Mouse (Mus musculus) heart, embryonic 15.5 days (tissue): ENCODE data around the gene Ptcra. TPM values are rescaled to one million over a fixed set of nuclear protein-coding genes. Genes with fewer than 3 reads are reported as not detected.
A peak's percentile ranks its signal among the peaks of the same experiment; 100 is the strongest.
"Not testable (repeated sequence)": the region's sequence is repeated elsewhere in the genome, so short reads cannot be mapped to it uniquely, and the experiment has no call there.

Source experiments
- ATAC-seq: fragments of 200-750 bp; cut with Nextera tagmentation; replicated peaks from 2 replicates; pipeline ENCODE4 v1.8.0; 2017; ENCODE audit warnings: low read depth, moderate TSS enrichment; ENCODE audit not compliant: insufficient number of reproducible peaks, insufficient read depth, low FRiP score
- H3K27ac ChIP-seq: fragments of 300-500 bp; sonication (generic); 2 replicates; pipeline ENCODE4 v1.5.1; 2015; ENCODE audit warnings: mild to moderate bottlenecking, inconsistent platforms
- H3K27me3 ChIP-seq: fragments of 300-500 bp; sonication (generic); 2 replicates; pipeline ENCODE4 v1.6.1; 2015; ENCODE audit warnings: inconsistent platforms
- H3K36me3 ChIP-seq: fragments of 300-500 bp; sonication (generic); 2 replicates; pipeline ENCODE4 v1.6.1; 2015; ENCODE audit warnings: mild to moderate bottlenecking, inconsistent platforms
- H3K4me1 ChIP-seq: fragments of 300-500 bp; sonication (generic); replicated peaks from 2 replicates; pipeline ENCODE4 v1.6.1; 2015; ENCODE audit warnings: inconsistent platforms
- H3K4me2 ChIP-seq: fragments of 300-500 bp; sonication (generic); 2 replicates; pipeline ENCODE4 v1.6.1; 2015; ENCODE audit warnings: inconsistent platforms, mild to moderate bottlenecking, moderate library complexity
- H3K4me3 ChIP-seq: fragments of 300-500 bp; sonication (generic); 2 replicates; pipeline ENCODE4 v1.5.1; 2015; ENCODE audit warnings: mild to moderate bottlenecking, inconsistent platforms
- H3K9ac ChIP-seq: fragments of 300-500 bp; sonication (generic); 2 replicates; pipeline ENCODE4 v1.6.1; 2015; ENCODE audit warnings: mild to moderate bottlenecking, inconsistent platforms
- H3K9me3 ChIP-seq: fragments of 300-500 bp; sonication (generic); replicated peaks from 2 replicates; pipeline ENCODE4 v1.6.1; 2016; ENCODE audit warnings: inconsistent platforms
- WGBS: fragments of 180-500 bp; shearing (Covaris S2); methylation state at CpG from one replicate; pipeline ENCODE4 v1.1.7; 2015; ENCODE audit warnings: mixed read lengths; 5-methylcytosine and 5-hydroxymethylcytosine counted together
- polyA plus RNA-seq: library from polyadenylated mRNA; unstranded; fragments of >200 nt; fragmentation: Nextera tagmentation; extraction: Ambion mirVana; gene quantifications from 2 replicates; pipeline ENCODE4 v1.2.1, GENCODE M21; 2015

The Ptcra gene
- polyA plus RNA-seq, result 2.9 and 25.2 TPM in 2 replicates

GRCm38 (mm10) chr17:46763544-46763943 is at the start of gene Ptcra:
TSS of gene Ptcra (minus strand) at chr17:46763712.
- H3K4me2 ChIP-seq, result no peak within 1 kb of the TSS
- no peak within 1 kb of the TSS for H3K9ac ChIP-seq
- peak; percentile 53; the same call in 1 of the 2 replicates for ATAC-seq
- peak within 1 kb of the TSS; percentile 12; the same call in 1 of the 2 replicates for H3K4me3 ChIP-seq
- no peaks in the 10 kb centered on the region for H3K4me1 ChIP-seq
- H3K27ac ChIP-seq, result no peak within 1 kb of the TSS
- WGBS, result 36% methylated on average over 2 of the region's 2 CpGs
- no peaks in the 10 kb centered on the region for H3K9me3 ChIP-seq
- H3K27me3 ChIP-seq, result no peaks in the 10 kb centered on the region
- H3K36me3 ChIP-seq, result no peaks in the 10 kb centered on the region

DNA sequence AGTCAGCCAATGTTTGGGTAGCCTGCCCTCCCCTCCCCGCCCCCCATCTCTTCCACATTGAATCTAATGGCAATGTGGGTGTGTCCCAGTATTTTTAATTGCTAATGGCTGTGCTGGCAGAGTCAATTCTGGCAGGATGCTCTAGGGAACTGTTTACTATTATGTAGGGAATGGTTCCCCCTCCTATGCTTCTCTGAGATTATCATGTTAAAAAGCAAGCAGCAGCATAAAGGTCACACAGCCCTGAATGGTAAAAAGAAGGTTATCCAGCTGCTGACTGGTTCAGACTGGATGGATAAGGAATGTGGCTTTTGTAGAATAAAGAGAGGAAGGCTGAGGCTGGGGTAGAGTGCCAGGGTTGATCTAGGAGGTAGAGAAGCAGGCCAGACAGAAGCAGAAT is 48.9 kb upstream of the Ptcra start:
- peaks cover 35% of the 10 kb centered on the region for H3K36me3 ChIP-seq
- H3K27ac ChIP-seq, result no peak overlapping the region
- H3K9me3 ChIP-seq, result no peaks in the 10 kb centered on the region
- H3K4me1 ChIP-seq, result peaks cover 7% of the 10 kb centered on the region
- no peak for ATAC-seq
- no peaks in the 10 kb centered on the region for H3K27me3 ChIP-seq
- no peak overlapping the region for H3K4me2 ChIP-seq
- H3K9ac ChIP-seq, result no peak overlapping the region
- no peak overlapping the region for H3K4me3 ChIP-seq
- WGBS, result 89% methylated on average over 1 of the region's 1 CpGs

DNA sequence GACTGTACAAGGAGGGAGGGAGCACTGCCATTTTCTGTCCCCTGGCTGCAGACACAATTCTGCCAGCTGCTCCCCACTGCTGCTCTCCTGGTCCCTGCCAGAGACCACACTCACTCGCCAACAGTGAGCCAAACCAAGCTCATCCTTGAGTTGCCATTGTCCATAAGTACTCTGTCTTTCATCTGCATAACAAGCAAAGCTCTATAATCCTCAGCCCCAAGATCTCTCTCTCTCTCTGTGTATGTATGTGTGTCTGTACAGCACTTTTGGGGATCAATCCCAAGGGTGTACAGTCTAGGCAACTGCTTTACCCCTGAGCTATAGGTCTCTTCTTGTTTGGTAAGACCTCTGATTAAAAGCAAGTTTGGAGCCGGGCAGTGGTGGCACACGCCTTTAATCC is 47.2 kb upstream of the Ptcra start:
- peaks cover 49% of the 10 kb centered on the region for H3K36me3 ChIP-seq
- H3K4me2 ChIP-seq, result no peak overlapping the region
- no peak overlapping the region for H3K9ac ChIP-seq
- no peaks in the 10 kb centered on the region for H3K27me3 ChIP-seq
- H3K27ac ChIP-seq, result no peak overlapping the region
- whole genome bisulfite sequencing, result 89% methylated on average over 3 of the region's 3 CpGs
- ATAC-seq, result no peak
- H3K4me1 ChIP-seq, result peaks cover 7% of the 10 kb centered on the region
- H3K4me3 ChIP-seq, result no peak overlapping the region
- no peaks in the 10 kb centered on the region for H3K9me3 ChIP-seq

DNA sequence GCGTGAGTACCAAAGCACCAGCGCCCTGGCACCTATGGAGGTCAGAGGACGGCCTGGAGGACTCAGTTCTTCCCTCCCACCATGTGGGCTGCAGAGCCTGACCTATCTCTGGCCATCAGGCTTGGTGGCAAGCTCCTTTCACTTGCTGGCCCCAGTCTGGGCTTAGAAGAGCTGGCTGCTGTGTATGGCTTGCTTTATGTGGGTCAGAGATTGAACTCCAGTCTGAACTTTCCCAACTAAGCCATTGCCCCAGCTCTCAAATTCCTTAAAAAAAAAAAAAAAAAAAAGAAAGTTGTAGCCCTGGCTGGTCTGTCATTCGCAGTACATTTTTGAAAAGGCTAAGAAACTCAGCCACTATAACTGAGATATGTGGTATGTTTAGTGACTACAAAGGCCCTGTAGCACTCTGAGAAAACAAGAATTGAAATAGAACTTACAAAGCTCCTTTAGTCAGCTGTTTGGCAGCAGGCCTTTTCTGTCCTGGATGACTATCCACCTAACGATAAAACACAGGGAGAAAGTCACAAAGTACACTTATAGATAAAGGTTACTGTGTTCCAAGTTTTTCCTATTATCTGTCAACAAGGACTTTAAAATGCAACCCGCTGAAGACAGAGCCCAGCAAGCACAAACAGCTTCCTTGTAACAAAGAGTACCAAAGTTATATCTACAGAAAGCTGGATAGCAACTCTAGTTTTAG is 45.8 kb upstream of the Ptcra start:
- Histone ChIP-seq H3K9me3 (no peaks in the 10 kb centered on the region), H3K27ac (peak overlapping the region; percentile 77), H3K9ac (no peak overlapping the region), H3K4me1 (peaks cover 7% of the 10 kb centered on the region), H3K27me3 (no peaks in the 10 kb centered on the region), H3K4me3 (no peak overlapping the region), H3K4me2 (no peak overlapping the region), H3K36me3 (peaks cover 59% of the 10 kb centered on the region)
- WGBS, result 68% methylated on average over 6 of the region's 6 CpGs
- ATAC-seq, result no peak

DNA sequence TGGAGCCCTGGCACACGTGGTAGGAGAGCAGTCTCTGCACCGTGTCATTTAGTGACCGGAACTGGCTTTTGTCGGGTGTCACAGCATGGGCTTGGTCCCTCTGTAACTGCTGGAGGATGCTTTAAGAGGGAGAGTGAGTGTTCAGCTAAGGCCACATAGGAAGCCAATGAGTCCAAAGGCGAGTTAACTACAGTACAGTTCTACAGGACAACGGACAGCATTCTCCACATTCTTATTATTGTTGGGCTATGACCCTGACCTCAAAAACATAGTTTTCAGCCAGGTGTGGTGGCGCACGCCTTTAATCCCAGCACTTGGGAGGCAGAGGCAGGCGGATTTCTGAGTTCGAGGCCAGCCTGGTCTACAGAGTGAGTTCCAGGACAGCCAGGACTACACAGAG is 44.9 kb upstream of the Ptcra start:
- Histone ChIP-seq H3K9ac (no peak overlapping the region), H3K36me3 (peaks cover 53% of the 10 kb centered on the region), H3K27ac (no peak overlapping the region), H3K27me3 (no peaks in the 10 kb centered on the region), H3K4me1 (peaks cover 7% of the 10 kb centered on the region), H3K4me2 (no peak overlapping the region), H3K4me3 (no peak overlapping the region), H3K9me3 (no peaks in the 10 kb centered on the region)
- WGBS, result 91% methylated on average over 10 of the region's 10 CpGs
- no peak for ATAC-seq

- 82% methylated on average over 6 of the region's 6 CpGs for WGBS
- Histone ChIP-seq H3K27me3 (no peaks in the 10 kb centered on the region), H3K36me3 (peaks cover 43% of the 10 kb centered on the region), H3K27ac (no peak overlapping the region), H3K9ac (no peak overlapping the region), H3K4me1 (no peaks in the 10 kb centered on the region), H3K4me2 (no peak overlapping the region), H3K4me3 (no peak overlapping the region), H3K9me3 (no peaks in the 10 kb centered on the region)
- no peak for ATAC-seq
Measured at GRCm38 (mm10) chr17:46801761-46802160, 38.2 kb upstream of the Ptcra start.

- no peak overlapping the region for H3K27ac ChIP-seq
- H3K9me3 ChIP-seq, result no peaks in the 10 kb centered on the region
Measured at GRCm38 (mm10) chr17:46799680-46800079, 36.2 kb upstream of the Ptcra start.

DNA sequence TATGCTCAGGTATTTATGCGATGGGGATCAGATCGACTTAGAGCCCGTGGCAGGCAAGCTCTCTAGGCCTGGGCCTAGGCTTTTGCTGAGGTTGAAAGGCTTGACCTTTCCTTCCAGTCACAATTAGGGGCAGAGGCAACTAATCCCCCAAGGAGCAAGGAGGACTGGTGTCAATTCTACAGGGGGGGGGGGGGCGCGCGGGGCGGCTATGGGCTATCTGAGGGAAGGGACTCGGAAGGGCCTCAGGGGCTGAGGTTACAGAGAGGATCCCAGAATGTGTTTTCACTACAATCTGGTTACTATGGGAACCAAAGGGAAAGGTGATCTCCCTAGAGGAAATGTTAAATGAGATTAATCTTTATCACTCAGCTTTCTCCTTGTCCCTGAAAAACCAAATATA is 33.9 kb upstream of the Ptcra start:
- Histone ChIP-seq H3K4me2 (no peak overlapping the region), H3K9ac (no peak overlapping the region), H3K27ac (no peak overlapping the region), H3K27me3 (no peaks in the 10 kb centered on the region), H3K9me3 (no peaks in the 10 kb centered on the region), H3K4me1 (no peaks in the 10 kb centered on the region), H3K36me3 (peaks cover 25% of the 10 kb centered on the region), H3K4me3 (no peak overlapping the region)
- WGBS, result 57% methylated on average over 6 of the region's 8 CpGs
- ATAC-seq, result no peak

More at GRCm38 (mm10) chr17:46799680-46800079, 36.2 kb upstream of the Ptcra start:
- Histone ChIP-seq H3K36me3 (peaks cover 25% of the 10 kb centered on the region), H3K4me3 (no peak overlapping the region), H3K4me2 (no peak overlapping the region), H3K9ac (no peak overlapping the region), H3K27me3 (no peaks in the 10 kb centered on the region), H3K4me1 (no peaks in the 10 kb centered on the region)
- WGBS, result 79% methylated on average over 10 of the region's 10 CpGs
- no peak for ATAC-seq

DNA sequence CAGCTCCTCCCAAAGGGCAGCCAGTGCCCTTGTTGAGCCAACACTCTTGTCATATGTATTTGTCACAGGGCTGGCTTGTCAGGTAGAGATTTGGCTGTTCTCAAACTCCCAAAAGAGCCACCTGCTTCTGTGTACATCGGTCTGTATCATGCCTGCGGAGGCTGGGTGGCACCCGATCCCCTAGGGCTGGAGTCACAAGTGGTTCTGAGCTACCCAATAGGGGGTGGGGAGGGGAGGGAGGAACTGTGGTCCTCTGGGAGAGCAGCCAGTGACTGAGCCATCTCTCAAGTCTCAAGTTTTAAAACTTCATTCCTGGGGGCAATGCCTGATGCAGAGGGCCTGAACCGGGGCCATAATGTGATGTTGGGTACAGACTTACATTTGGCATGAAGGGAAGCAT is 33.2 kb upstream of the Ptcra start:
- H3K36me3 ChIP-seq, result peaks cover 24% of the 10 kb centered on the region
- H3K4me3 ChIP-seq, result no peak overlapping the region
- 86% methylated on average over 4 of the region's 4 CpGs for WGBS
- no peaks in the 10 kb centered on the region for H3K9me3 ChIP-seq
- no peaks in the 10 kb centered on the region for H3K4me1 ChIP-seq
- no peak for ATAC-seq
- H3K4me2 ChIP-seq, result no peak overlapping the region
- no peak overlapping the region for H3K9ac ChIP-seq
- no peak overlapping the region for H3K27ac ChIP-seq
- H3K27me3 ChIP-seq, result no peaks in the 10 kb centered on the region

GRCm38 (mm10) chr17:46792963-46793362 is 29.5 kb upstream of the Ptcra start:
- Histone ChIP-seq H3K27ac (no peak overlapping the region), H3K4me2 (no peak overlapping the region), H3K4me3 (no peak overlapping the region), H3K9me3 (no peaks in the 10 kb centered on the region), H3K36me3 (no peaks in the 10 kb centered on the region), H3K4me1 (no peaks in the 10 kb centered on the region), H3K9ac (no peak overlapping the region), H3K27me3 (no peaks in the 10 kb centered on the region)
- WGBS, result 73% methylated on average over 2 of the region's 2 CpGs
- no peak for ATAC-seq

- not testable (repeated sequence) for ATAC-seq, H3K4me2 ChIP-seq, H3K9me3 ChIP-seq, H3K9ac ChIP-seq, H3K36me3 ChIP-seq, H3K4me1 ChIP-seq, H3K4me3 ChIP-seq, H3K27me3 ChIP-seq, H3K27ac ChIP-seq
- WGBS, result 65% methylated on average over 2 of the region's 2 CpGs
Measured at GRCm38 (mm10) chr17:46787974-46788373, 24.5 kb upstream of the Ptcra start.

DNA sequence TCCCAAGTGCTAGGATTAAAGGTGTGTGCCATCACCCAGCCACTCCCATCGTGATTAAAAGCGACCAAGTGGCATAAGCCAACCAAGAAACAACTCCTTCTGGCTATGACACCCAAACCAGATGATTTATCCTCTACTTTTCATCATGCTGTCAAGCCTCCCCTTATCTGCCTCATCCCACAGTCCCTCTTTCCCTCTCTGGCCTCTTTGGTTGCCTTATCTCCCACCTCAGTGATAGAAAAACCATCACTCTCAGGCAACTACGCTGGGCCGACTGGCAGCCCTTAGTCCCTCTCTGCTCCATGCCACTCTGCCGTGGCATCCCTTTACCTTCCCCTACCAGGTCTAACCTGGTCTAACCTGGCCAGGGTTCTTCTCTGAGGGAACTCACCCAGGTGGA is 23.4 kb upstream of the Ptcra start:
- ATAC-seq, result no peak
- no peaks in the 10 kb centered on the region for H3K4me1 ChIP-seq
- no peaks in the 10 kb centered on the region for H3K36me3 ChIP-seq
- 72% methylated on average over 5 of the region's 5 CpGs for WGBS
- H3K4me3 ChIP-seq, result no peak overlapping the region
- H3K27me3 ChIP-seq, result no peaks in the 10 kb centered on the region
- no peak overlapping the region for H3K27ac ChIP-seq
- no peak overlapping the region for H3K9ac ChIP-seq
- no peak overlapping the region for H3K4me2 ChIP-seq
- H3K9me3 ChIP-seq, result no peaks in the 10 kb centered on the region
